Mouse (Mus musculus): ENCODE data around the gene Pdgfra. TPM values are rescaled to one million over a fixed set of nuclear protein-coding genes. Genes with fewer than 3 reads are reported as not detected.

The Pdgfra gene
- total RNA-seq (2021): 10 to 100 TPM; 34.4 to 39.0 TPM

DNA sequence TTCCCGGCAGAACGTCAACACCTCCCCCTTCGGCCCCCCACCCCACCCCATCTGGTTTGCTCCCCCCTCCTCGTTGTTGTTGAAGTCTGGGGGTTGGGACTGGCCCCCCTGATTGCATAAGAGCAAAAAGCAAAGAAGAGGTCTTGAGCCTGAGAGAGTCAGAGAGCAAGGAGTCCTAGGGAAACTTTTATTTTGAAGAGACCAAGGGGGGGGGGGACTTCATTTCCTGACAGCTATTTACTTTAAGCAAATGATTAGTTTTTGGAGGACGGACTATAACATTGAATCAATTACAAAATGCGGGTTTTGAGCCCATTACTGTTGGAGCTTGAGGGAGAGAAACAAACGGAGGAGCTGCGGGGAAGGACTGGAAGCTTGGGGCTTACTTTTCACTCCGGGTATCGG is at the start of gene Pdgfra:
TSS of gene Pdgfra (plus strand) at position 272 of the 405 bp plus-strand sequence.
- DNase-seq: peak; percentile 32

GRCm38 (mm10) chr5:75106511-75106910 is 45.6 kb upstream of the Pdgfra start:
- no peak for DNase-seq

DNA sequence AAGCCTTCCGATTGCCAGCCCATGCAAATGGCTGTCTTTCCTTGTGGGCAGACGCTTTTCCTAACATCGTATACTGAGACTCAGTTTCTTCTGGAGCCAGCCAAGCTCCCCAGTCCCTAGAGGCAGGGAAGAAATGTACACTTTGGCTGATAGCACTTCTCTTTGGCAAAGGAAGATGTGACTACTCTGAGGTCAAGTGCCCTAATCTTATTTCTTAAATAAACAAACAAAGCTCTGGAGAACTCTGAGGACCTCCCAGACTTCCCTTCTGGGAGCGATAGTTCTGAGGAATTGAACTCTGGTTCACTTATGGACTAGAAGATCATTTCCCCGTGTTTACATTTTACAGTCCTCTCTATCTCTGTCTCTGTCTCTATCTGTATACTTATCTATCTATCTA is 42.7 kb upstream of the Pdgfra start:
- DNase-seq: no peak

DNA sequence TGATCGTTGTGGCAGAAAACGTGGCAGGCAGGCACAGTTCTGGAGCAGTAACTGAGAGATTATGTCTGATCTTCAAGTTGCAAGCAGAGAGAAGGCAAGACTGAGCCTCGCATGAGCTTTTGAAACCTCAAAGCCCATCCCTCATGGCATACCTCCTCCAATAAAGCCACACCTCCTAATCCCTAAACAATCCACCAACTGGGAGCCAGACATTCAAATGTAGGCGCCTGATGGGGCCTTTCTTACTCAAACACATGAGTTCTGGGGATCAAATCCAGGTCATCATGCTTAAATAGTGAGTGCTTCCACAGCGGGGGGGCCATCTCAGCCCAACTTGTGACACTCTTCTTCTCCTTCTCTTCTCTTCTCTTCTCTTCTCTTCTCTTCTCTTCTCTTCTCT is 40.3 kb upstream of the Pdgfra start:
- DNase-seq: no peak

- no peak for DNase-seq
Observed at GRCm38 (mm10) chr5:75118840-75119239, 33.3 kb upstream of the Pdgfra start.

GRCm38 (mm10) chr5:75121646-75122045 is 30.4 kb upstream of the Pdgfra start:
- peak; percentile 40 for DNase-seq

GRCm38 (mm10) chr5:75134681-75135080 is 17.4 kb upstream of the Pdgfra start:
- no peak for DNase-seq

DNA sequence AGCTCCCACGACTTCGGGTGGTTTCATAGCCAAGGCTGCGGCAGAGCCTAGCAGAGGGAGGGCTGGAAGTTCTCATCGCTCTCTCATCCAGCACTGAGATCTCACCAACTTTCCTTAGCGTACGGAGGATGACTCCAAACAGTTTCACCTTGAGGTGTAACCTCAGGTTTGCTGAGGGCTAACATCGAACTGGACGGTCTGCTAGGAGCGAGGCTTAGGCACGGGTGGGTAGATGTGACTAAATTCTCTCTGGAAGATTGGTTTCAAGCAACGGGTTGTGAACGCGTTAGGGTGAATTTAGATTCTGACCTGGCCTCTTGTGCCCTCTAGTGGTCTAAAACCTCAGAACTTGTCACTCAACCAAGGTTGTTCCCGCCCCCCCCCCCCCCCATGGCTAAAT is 9.0 kb upstream of the Pdgfra start:
- DNase-seq: peak; percentile 80

- DNase-seq: no peak
Observed at GRCm38 (mm10) chr5:75143767-75144166, 8.3 kb upstream of the Pdgfra start.

DNA sequence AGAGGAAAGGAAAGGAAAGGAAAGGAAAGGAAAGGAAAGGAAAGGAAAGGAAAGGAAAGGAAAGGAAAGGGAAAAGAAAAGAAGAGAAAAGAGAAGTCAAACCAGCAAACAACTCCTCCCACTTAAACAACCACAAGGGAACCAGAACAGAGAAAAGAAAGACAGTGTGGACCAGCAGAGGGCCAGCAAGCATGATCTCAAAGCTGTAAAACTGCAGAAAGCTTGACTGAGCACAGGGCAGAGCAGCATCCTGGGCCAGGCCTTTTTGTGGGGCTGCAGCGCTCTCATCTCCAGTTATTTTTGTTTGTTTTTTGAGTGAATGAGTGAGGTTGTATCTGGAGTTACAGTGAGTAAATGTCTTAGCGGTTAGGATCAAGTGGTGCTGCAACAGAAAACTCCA is 6.8 kb upstream of the Pdgfra start:
- DNase-seq: no peak

DNA sequence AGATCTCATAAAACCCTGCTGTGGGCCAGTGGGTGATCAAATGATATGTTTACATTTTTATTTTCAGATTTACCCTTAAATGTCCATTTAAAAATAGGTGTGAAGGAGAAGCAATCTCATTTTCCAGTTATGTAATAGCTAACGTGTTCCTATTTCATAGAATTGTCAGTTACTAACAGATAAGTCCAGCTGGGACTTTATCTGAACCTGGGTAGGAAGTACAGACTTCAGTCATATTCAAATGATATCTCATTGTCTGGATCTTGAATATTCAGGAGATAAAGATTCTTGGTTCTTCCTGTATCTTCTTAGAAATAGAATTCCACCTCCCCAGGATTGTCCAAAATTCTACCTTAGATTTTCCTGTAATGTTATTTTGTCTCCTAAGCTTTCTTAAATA is 5.6 kb upstream of the Pdgfra start:
- DNase-seq: no peak

GRCm38 (mm10) chr5:75148343-75149127 is 3.6 kb upstream of the Pdgfra start:
- peak; percentile 57 for DNase-seq

GRCm38 (mm10) chr5:75149380-75149779 is 2.7 kb upstream of the Pdgfra start:
- DNase-seq: no peak

DNA sequence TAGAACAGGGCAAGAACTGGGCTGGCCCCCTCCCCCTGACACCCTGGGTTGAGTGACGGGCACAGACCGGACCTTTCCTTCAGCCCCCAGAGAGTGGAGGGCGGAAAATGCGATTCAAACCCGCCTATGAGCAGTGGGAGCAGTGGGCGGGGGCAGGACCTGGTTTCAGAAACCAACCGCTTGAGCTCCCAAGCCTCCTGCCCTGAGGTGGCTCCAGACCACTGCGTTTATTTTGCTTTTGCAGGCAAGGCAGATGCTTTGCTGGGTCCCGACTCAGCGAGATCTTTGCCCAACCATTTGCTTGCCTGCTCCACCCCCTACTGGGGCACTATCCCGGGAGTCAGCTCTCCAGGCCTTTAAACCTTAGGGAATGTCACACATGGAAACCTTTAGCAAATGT is 2.2 kb upstream of the Pdgfra start:
- peak; percentile 53 for DNase-seq

DNA sequence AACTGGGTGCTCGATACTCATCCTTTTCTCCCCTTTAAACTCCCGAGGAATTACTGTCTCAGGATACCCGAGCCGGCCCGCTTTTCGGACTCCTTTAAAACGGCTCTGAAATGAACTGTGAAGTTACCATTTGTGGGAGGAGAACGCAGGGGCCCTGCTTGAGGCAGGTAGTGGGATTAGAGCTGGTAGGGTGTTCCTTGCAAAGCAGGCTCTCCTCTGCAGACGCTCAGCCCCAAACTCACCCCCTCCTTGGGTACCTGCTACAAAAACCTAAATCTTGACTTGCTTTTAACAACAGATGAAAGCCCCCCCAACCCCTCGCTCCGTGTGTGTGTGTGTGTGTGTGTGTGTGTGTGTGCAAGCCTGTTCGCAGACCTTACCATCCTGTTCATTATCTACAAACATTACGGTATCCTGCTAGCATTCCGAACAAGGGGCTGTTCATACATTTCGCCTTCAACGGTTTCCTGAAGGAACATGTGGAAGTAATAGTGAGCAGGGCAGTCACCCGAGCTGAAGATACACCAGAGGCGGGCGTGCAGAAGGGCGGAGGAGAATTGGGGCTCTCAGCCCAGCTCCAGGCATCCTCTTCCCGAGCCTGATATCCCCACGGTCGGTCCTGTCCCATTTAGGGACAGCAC is 1.6 kb upstream of the Pdgfra start:
- DNase-seq: peak; percentile 19

- peak; percentile 90 for DNase-seq
Observed at GRCm38 (mm10) chr5:75151146-75151900, 769 bp upstream of the Pdgfra start.

DNA sequence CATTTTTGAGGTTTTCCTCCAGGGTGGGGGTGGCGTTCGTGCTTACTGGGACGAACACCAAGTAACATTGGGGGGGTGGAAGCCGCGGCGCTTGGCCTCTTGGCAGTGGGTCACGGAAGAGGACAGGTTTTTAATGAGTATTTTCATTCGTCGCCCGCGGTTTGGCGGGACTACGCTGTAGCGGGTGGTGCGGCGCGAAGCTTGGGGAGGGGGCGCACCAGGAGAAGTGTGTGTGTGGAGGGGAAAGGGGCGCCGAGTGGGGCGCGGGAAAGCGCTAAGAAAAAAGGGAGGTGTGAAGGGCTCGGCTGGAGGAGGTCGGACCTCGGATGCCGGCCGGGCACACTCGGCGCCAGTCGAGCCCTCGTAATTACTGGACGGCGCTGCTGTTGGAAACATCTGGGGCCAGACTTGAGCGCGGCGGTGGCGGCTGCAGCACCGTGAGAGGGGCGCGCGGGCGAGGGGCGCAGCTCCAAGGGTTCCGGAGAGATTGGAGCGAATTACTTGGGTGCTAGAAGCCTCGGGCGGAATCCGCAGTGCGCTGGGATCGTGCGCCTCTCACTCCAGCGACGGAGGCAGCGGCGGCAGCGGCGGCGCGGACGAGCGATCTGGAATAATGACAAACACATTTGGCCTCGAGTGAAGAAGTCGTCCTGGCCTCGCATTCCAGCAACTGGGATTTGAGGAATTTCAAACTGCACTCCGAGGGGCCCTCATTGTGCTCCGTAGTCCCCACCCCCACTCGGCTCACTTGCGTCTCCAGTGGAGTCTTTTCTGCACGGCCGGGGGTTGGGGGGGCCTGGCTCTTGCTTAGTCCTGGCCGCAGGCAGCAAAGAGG is 916 bp downstream of the Pdgfra start:
- DNase-seq: peak; percentile 74

DNA sequence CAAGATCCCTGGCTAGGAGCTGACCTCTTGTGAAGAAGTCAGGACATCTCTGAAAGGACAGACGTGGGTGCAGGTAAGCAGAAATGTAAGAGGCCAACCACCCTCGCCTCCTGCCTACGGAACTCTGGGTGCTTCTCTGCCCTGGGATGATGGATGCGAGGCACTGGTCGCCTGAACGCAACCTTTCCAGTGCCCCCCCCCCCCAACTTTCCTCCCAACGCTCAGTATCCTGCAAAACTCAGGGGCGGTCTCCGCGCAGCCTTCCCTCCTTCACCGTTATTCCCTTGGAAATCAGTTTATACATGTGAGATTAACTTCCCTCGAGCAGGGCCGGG is 1.5 kb downstream of the Pdgfra start:
- DNase-seq: no peak

- peak; percentile 30 for DNase-seq
Observed at GRCm38 (mm10) chr5:75153961-75154620, 2.0 kb downstream of the Pdgfra start.

DNA sequence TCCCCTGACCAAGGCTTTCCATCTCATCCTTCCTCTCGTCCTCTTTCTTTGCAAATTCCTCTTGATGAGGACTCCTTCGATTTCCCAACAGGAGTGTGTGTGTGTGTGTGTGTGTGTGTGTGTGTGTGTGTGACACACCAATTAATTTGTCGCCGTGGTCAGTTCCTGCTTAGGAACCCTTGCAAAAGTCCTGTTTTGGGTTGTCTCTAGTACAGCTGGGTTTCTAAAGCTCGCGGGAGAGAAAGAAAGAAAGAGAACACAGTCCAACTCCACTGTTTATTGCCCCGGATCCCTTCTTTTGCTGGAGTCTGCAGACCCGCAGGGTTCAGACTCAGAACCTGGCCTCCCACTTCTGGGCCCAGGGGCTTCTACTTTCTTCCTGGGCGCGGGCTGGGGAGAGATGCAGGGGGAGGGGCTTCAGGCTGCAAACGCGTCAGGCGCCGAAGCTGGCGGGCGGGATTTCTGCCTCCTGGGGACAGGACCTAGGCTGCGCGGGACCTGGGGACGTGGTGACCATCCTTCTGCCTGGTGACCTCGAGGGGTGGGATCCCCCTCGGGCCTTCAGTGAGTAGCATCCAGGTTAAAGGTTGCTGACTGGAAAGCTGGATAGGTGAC is 2.6 kb downstream of the Pdgfra start:
- DNase-seq: peak; percentile 65

DNA sequence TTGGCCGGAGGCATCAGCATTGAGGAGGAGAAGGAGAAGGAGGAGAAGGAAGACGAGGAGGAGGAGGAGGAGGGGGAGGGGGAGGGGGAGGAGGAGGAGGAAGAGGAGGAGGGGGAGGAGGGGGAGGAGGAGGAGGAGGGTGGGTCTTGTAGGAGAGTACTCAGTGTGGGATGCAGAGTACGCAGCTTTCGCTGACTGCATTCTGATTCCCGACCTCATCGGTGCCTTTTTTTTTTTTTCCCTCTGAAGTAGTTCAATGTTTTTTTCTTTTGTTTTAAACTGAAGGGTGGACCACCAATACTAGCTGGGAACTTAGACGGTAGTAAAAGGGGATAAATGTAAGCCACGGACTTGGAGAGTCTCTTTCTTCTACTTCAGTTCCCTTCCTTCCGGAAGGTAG is 3.2 kb downstream of the Pdgfra start:
- DNase-seq: no peak
